Comparison of ENCODE assay signal across 14 mouse cellular contexts in the genomic region with DNA sequence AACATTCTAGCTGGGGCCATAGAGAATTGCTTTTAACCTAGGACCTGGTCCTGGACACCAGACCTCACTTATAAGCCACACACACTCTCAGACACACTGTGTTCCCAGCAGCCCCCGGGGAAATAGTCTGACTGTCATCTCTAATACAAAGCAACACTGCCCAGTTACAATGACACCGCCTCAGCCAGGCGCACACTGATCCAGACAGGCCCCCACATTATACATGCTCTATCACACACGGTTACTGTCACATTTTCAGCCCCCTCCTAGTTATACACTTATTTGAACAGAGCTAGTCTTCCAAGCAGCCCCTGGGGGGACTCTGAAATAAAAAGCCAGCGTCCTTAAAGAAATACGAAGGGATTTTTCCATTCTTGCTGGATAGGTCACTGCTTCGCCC. TPM values are rescaled to one million over a fixed set of nuclear protein-coding genes. Genes with fewer than 3 reads are reported as not detected.
DNase-seq lines count a peak whose midpoint lies in the region; ATAC-seq and TF ChIP-seq lines count a peak whose summit lies in the region.
"Had no signal": no experiment of that assay in that cellular context is flagged by ENCODE, and none has a peak within 500 bp of the region (broad histone marks: within the 10 kb centered on the region; RNA-seq: fewer than 3 reads in every experiment).

No protein-coding gene starts in this region.

- no peak for DNase-seq in heart, postnatal 36 days
- no peak for DNase-seq in stomach, postnatal 0 days (ENCODE audit: low spot score)
- DNase-seq in hindbrain, embryonic 14.5 days (ENCODE audit: low spot score): no peak
- DNase-seq in thymus, adult 18-20 months: no peak
- no peak for DNase-seq in right cerebral cortex, adult 18-20 months
- DNase-seq: adrenal gland, postnatal 36 days; gastrocnemius, postnatal 25 days; layer of hippocampus, adult 9-11 months had no signal

- 60% methylated on average over 7 of the region's 7 CpGs for WGBS in heart, embryonic 12.5 days
- WGBS in stomach, embryonic 14.5 days: 67% methylated on average over 7 of the region's 7 CpGs
- 71% methylated on average over 7 of the region's 7 CpGs for WGBS in stomach, postnatal 0 days
- WGBS in hindbrain, embryonic 14.5 days: 33% methylated on average over 7 of the region's 7 CpGs

- H3K36me3 ChIP-seq in heart, embryonic 12.5 days: peaks cover 15% of the 10 kb centered on the region
- no peaks in the 10 kb centered on the region for H3K36me3 ChIP-seq in stomach, embryonic 14.5 days (ENCODE audit: control insufficient read depth, insufficient read depth, low read length)
- H3K36me3 ChIP-seq in stomach, postnatal 0 days (ENCODE audit: control insufficient read depth, insufficient read depth, low read length): peaks cover under 1% of the 10 kb centered on the region; the same call in 1 of the 2 replicates
- 0 out of 2 replicates have a peak, but pooled peaks cover 7% of the 10 kb centered on the region for H3K36me3 ChIP-seq in hindbrain, embryonic 14.5 days (replicated peaks; ENCODE audit: control insufficient read depth, insufficient read depth)

- intact Hi-C loops in heart, postnatal 36 days (cut with DNase I): loop anchor here (1.0 kb wide), 1 partner anchor 48 kb away; no protein-coding TSS in a partner anchor

- no peak for ATAC-seq in heart, embryonic 12.5 days (ENCODE audit: insufficient number of reproducible peaks, low FRiP score)
- ATAC-seq in stomach, embryonic 14.5 days (ENCODE audit: insufficient number of reproducible peaks, insufficient read depth, low FRiP score, low read depth): no peak
- ATAC-seq in stomach, postnatal 0 days (ENCODE audit: low FRiP score, low TSS enrichment): no peak
- ATAC-seq in hindbrain, embryonic 14.5 days (ENCODE audit: low FRiP score): no peak
- no peak for ATAC-seq in megakaryocyte, adult 5-6 weeks (ENCODE audit: poor library complexity, severe bottlenecking)

- H3K9ac ChIP-seq in heart, embryonic 12.5 days: no peak overlapping the region
- H3K9ac ChIP-seq in stomach, embryonic 14.5 days (replicated peaks; ENCODE audit: low read depth, low read length): no peak overlapping the region
- H3K9ac ChIP-seq in stomach, postnatal 0 days (ENCODE audit: low read length): no peak overlapping the region
- 0 out of 2 replicates have a peak overlapping the region, but pooled peaks have one; percentile 10 for H3K9ac ChIP-seq in hindbrain, embryonic 14.5 days

- no peak for TF ChIP-seq EP300 in stomach, postnatal 0 days (optimal IDR thresholded peaks at IDR 0.05)

- H3K4me2 ChIP-seq in heart, embryonic 12.5 days: no peak overlapping the region
- no peak overlapping the region for H3K4me2 ChIP-seq in stomach, embryonic 14.5 days (replicated peaks; ENCODE audit: low read depth, low read length)
- H3K4me2 ChIP-seq in stomach, postnatal 0 days (replicated peaks; ENCODE audit: low read depth): no peak overlapping the region
- no peak overlapping the region for H3K4me2 ChIP-seq in hindbrain, embryonic 14.5 days (replicated peaks)

- no peaks in the 10 kb centered on the region for H3K9me3 ChIP-seq in heart, embryonic 12.5 days (replicated peaks)
- no peaks in the 10 kb centered on the region for H3K9me3 ChIP-seq in stomach, embryonic 14.5 days (ENCODE audit: control insufficient read depth, low read depth, low read length)
- no peaks in the 10 kb centered on the region for H3K9me3 ChIP-seq in stomach, postnatal 0 days (ENCODE audit: control insufficient read depth, low read length)
- no peaks in the 10 kb centered on the region for H3K9me3 ChIP-seq in hindbrain, embryonic 14.5 days (ENCODE audit: control insufficient read depth, low read length)

- peak overlapping the region; percentile 64; the same call in 1 of the 2 replicates for H3K27ac ChIP-seq in heart, embryonic 12.5 days (ENCODE audit: poor library complexity, severe bottlenecking)
- peak overlapping the region; percentile 39; the same call in 1 of the 2 replicates for H3K27ac ChIP-seq in stomach, embryonic 14.5 days (ENCODE audit: low read length)
- no peak overlapping the region for H3K27ac ChIP-seq in stomach, postnatal 0 days (replicated peaks)
- peak overlapping the region; percentile 70; the same call in 1 of the 2 replicates for H3K27ac ChIP-seq in hindbrain, embryonic 14.5 days

- no peak overlapping the region for H3K4me3 ChIP-seq in heart, embryonic 12.5 days
- no peak overlapping the region for H3K4me3 ChIP-seq in stomach, embryonic 14.5 days (ENCODE audit: low read depth, low read length)
- H3K4me3 ChIP-seq in stomach, postnatal 0 days (ENCODE audit: low read depth, low read length): no peak overlapping the region
- no peak overlapping the region for H3K4me3 ChIP-seq in hindbrain, embryonic 14.5 days (replicated peaks; ENCODE audit: low read length)

- H3K27me3 ChIP-seq in heart, embryonic 12.5 days (replicated peaks): no peaks in the 10 kb centered on the region
- H3K27me3 ChIP-seq in stomach, embryonic 14.5 days (ENCODE audit: control insufficient read depth, insufficient read depth, low read length): no peaks in the 10 kb centered on the region
- no peaks in the 10 kb centered on the region for H3K27me3 ChIP-seq in stomach, postnatal 0 days (ENCODE audit: control insufficient read depth, insufficient read depth, low read length)
- H3K27me3 ChIP-seq in hindbrain, embryonic 14.5 days (ENCODE audit: control insufficient read depth, insufficient read depth, low read length): no peaks in the 10 kb centered on the region

- no peak for TF ChIP-seq CTCF in stomach, postnatal 0 days (IDR thresholded peaks at IDR 0.05; ENCODE audit: low read depth)

- peaks cover 74% of the 10 kb centered on the region for H3K4me1 ChIP-seq in heart, embryonic 12.5 days (replicated peaks)
- H3K4me1 ChIP-seq in stomach, embryonic 14.5 days (ENCODE audit: control insufficient read depth, insufficient read depth, low read length): peaks cover 30% of the 10 kb centered on the region
- peaks cover 7% of the 10 kb centered on the region for H3K4me1 ChIP-seq in stomach, postnatal 0 days (replicated peaks; ENCODE audit: control insufficient read depth, insufficient read depth)
- H3K4me1 ChIP-seq in hindbrain, embryonic 14.5 days (replicated peaks; ENCODE audit: control insufficient read depth, insufficient read depth, low read length): peaks cover 65% of the 10 kb centered on the region

RNA-seq across cellular contexts. Expression of a gene that starts 12.4 kb away (rescaled TPM):
- polyA plus RNA-seq in heart, embryonic 12.5 days (2016; fragmentation: Nextera tagmentation; extraction: Ambion mirVana): 34.8 and 36.9 TPM in 2 replicates
- 100 to 1,000 TPM; 110 to 140 TPM for total RNA-seq in heart, postnatal 36 days (2021)
- polyA plus RNA-seq in stomach, embryonic 14.5 days (2014; fragmentation: Nextera tagmentation; extraction: Ambion mirVana): 26.7 and 26.8 TPM in 2 replicates
- 14.9 and 15.8 TPM in 2 replicates for polyA plus RNA-seq in stomach, postnatal 0 days (2015; fragmentation: Nextera tagmentation; extraction: Ambion mirVana)
- polyA plus RNA-seq in hindbrain, embryonic 14.5 days (2014; fragmentation: Nextera tagmentation; extraction: Ambion mirVana): 41.9 and 46.4 TPM in 2 replicates
- total RNA-seq in megakaryocyte, adult 5-6 weeks (2015): 0.76 and 2.1 TPM in 2 replicates
- 2.0 and 2.6 TPM in 2 replicates for total RNA-seq in megakaryocyte, adult 5-6 weeks (2017)

RNA-seq across cellular contexts. Expression of a gene that starts 45.1 kb away (rescaled TPM):
- polyA plus RNA-seq in heart, embryonic 12.5 days (2016; fragmentation: Nextera tagmentation; extraction: Ambion mirVana): 151 and 160 TPM in 2 replicates
- 10 to 100 TPM; 84.4 to 89.0 TPM for total RNA-seq in heart, postnatal 36 days (2021)
- 202 and 209 TPM in 2 replicates for polyA plus RNA-seq in stomach, embryonic 14.5 days (2014; fragmentation: Nextera tagmentation; extraction: Ambion mirVana)
- 98.1 TPM in 2 replicates for polyA plus RNA-seq in stomach, postnatal 0 days (2015; fragmentation: Nextera tagmentation; extraction: Ambion mirVana)
- polyA plus RNA-seq in hindbrain, embryonic 14.5 days (2014; fragmentation: Nextera tagmentation; extraction: Ambion mirVana): 148 and 169 TPM in 2 replicates
- 126 and 151 TPM in 2 replicates for total RNA-seq in megakaryocyte, adult 5-6 weeks (2015)
- total RNA-seq in megakaryocyte, adult 5-6 weeks (2017): 165 and 172 TPM in 2 replicates

RNA-seq across cellular contexts. Expression of a gene that starts 45.1 kb away (rescaled TPM):
- polyA plus RNA-seq in heart, embryonic 12.5 days (2016; fragmentation: Nextera tagmentation; extraction: Ambion mirVana): 63.1 and 71.9 TPM in 2 replicates
- total RNA-seq in heart, postnatal 36 days (2021): 10 to 100 TPM; 27.2 to 41.2 TPM
- 105 and 119 TPM in 2 replicates for polyA plus RNA-seq in stomach, embryonic 14.5 days (2014; fragmentation: Nextera tagmentation; extraction: Ambion mirVana)
- polyA plus RNA-seq in stomach, postnatal 0 days (2015; fragmentation: Nextera tagmentation; extraction: Ambion mirVana): 55.5 and 61.9 TPM in 2 replicates
- 141 and 158 TPM in 2 replicates for polyA plus RNA-seq in hindbrain, embryonic 14.5 days (2014; fragmentation: Nextera tagmentation; extraction: Ambion mirVana)
- total RNA-seq in megakaryocyte, adult 5-6 weeks (2015): 38.5 and 53.7 TPM in 2 replicates
- total RNA-seq in megakaryocyte, adult 5-6 weeks (2017): 27.6 and 40.8 TPM in 2 replicates

RNA-seq across cellular contexts. Expression of a gene that starts 49.5 kb away (rescaled TPM):
- not detected in 2 replicates for polyA plus RNA-seq in heart, embryonic 12.5 days (2016; fragmentation: Nextera tagmentation; extraction: Ambion mirVana)
- not detected for total RNA-seq in heart, postnatal 36 days (2021)
- polyA plus RNA-seq in stomach, embryonic 14.5 days (2014; fragmentation: Nextera tagmentation; extraction: Ambion mirVana): not detected in 2 replicates
- not detected in 2 replicates for polyA plus RNA-seq in stomach, postnatal 0 days (2015; fragmentation: Nextera tagmentation; extraction: Ambion mirVana)
- not detected in 2 replicates for polyA plus RNA-seq in hindbrain, embryonic 14.5 days (2014; fragmentation: Nextera tagmentation; extraction: Ambion mirVana)
- total RNA-seq in megakaryocyte, adult 5-6 weeks (2015): not detected in 2 replicates
- total RNA-seq in megakaryocyte, adult 5-6 weeks (2017): not detected in 2 replicates
- total RNA-seq: adrenal gland, postnatal 36 days; ES-E14; gastrocnemius, postnatal 25 days had no signal
- polyA plus RNA-seq: liver, embryonic 16.5 days; testis, adult 2 months had no signal
